ENCODE assay signal across 8 mouse cellular contexts in genomic region chr17:28312232-28313211, GRCm38 (mm10). TPM values are rescaled to one million over a fixed set of nuclear protein-coding genes. Genes with fewer than 3 reads are reported as not detected.
DNase-seq lines count a peak whose midpoint lies in the region; ATAC-seq lines count a peak whose summit lies in the region.

No protein-coding gene starts in this region.

- peak; percentile 18 for ATAC-seq in midbrain, embryonic 14.5 days (ENCODE audit: low FRiP score, low TSS enrichment)

- H3K36me3 ChIP-seq in heart, embryonic 10.5 days = peaks cover 21% of the 10 kb centered on the region
- H3K36me3 ChIP-seq in midbrain, embryonic 14.5 days (ENCODE audit: control insufficient read depth, insufficient read depth, low read length) = peaks cover 18% of the 10 kb centered on the region

- peak overlapping the region; percentile 95; the same call in 1 of the 2 replicates for H3K27ac ChIP-seq in heart, embryonic 10.5 days
- H3K27ac ChIP-seq in midbrain, embryonic 14.5 days (replicated peaks; ENCODE audit: low read depth, low read length) = peak overlapping the region; percentile 84; the same call in 1 of the 2 replicates

- H3K4me1 ChIP-seq in heart, embryonic 10.5 days = peaks cover 44% of the 10 kb centered on the region
- peaks cover 10% of the 10 kb centered on the region; the same call in 1 of the 2 replicates for H3K4me1 ChIP-seq in midbrain, embryonic 14.5 days (ENCODE audit: control insufficient read depth, insufficient read depth, low read length)

- H3K4me2 ChIP-seq in midbrain, embryonic 14.5 days (ENCODE audit: low read length) = peak overlapping the region; percentile 87

- 0 out of 2 replicates have a peak, but pooled peaks cover 2% of the 10 kb centered on the region for H3K27me3 ChIP-seq in heart, embryonic 10.5 days (ENCODE audit: insufficient read depth, poor library complexity, severe bottlenecking)
- no peaks in the 10 kb centered on the region for H3K27me3 ChIP-seq in midbrain, embryonic 14.5 days (ENCODE audit: control insufficient read depth, insufficient read depth, low read length)

- H3K4me3 ChIP-seq in heart, embryonic 10.5 days = peak overlapping the region; percentile 82
- peak overlapping the region; percentile 76 for H3K4me3 ChIP-seq in midbrain, embryonic 14.5 days (replicated peaks; ENCODE audit: low read depth, low read length)

- peak; percentile 36 to 54 for DNase-seq in heart, adult 18-20 months
- DNase-seq in heart, postnatal 25 days (ENCODE audit: low spot score) = no peak
- peak; percentile 36 for DNase-seq in brain, adult 2 months (ENCODE audit: low read depth, low spot score)
- DNase-seq in heart, embryonic 10.5 days (ENCODE audit: low spot score) = no peak
- peak; percentile 62 to 72 for DNase-seq in kidney, postnatal 4 days
- peak; percentile 32 for DNase-seq in midbrain, embryonic 14.5 days
- DNase-seq in layer of hippocampus, adult 8-10 months (ENCODE audit: low spot score in 2 of 2) = no peak
- DNase-seq in right cerebral cortex, postnatal 10 days (ENCODE audit: low spot score in 2 of 2) = no peak

- H3K9ac ChIP-seq in midbrain, embryonic 14.5 days (replicated peaks; ENCODE audit: low read length) = 0 out of 2 replicates have a peak overlapping the region, but pooled peaks have one; percentile 6

- intact Hi-C loops in heart, postnatal 25 days (cut with DNase I) = no loop called here

- no peaks in the 10 kb centered on the region for H3K9me3 ChIP-seq in heart, embryonic 10.5 days
- no peaks in the 10 kb centered on the region for H3K9me3 ChIP-seq in midbrain, embryonic 14.5 days (ENCODE audit: control insufficient read depth, low read length)

- 26% methylated on average over 17 of the region's 17 CpGs for WGBS in heart, embryonic 10.5 days
- WGBS in midbrain, embryonic 14.5 days = 27% methylated on average over 17 of the region's 17 CpGs

RNA-seq across cellular contexts. Expression of gene Fance, which starts 0.8 kb away (rescaled TPM):
- total RNA-seq in heart, adult 18-20 months (2021) = 10 to 100 TPM; 10.5 to 12.7 TPM
- total RNA-seq in heart, postnatal 25 days (2021) = 10 to 100 TPM; 10.5 to 11.1 TPM
- polyA plus RNA-seq in heart, embryonic 10.5 days (2016; fragmentation: Nextera tagmentation; extraction: Ambion mirVana) = 25.8 and 30.6 TPM in 2 replicates
- polyA plus RNA-seq in midbrain, embryonic 14.5 days (2014; fragmentation: Nextera tagmentation; extraction: Ambion mirVana) = 19.5 and 24.3 TPM in 2 replicates
- total RNA-seq in layer of hippocampus, adult 8-10 months (2022) = 10 to 100 TPM; 31.8 to 42.1 (median 34.9) TPM

RNA-seq across cellular contexts. Expression of gene Rpl10a, which starts 15.7 kb away (rescaled TPM):
- 100 to 1,000 TPM; 422 to 438 TPM for total RNA-seq in heart, adult 18-20 months (2021)
- 100 to 1,000 TPM; 359 to 375 TPM for total RNA-seq in heart, postnatal 25 days (2021)
- polyA plus RNA-seq in heart, embryonic 10.5 days (2016; fragmentation: Nextera tagmentation; extraction: Ambion mirVana) = 345 and 365 TPM in 2 replicates
- 401 and 423 TPM in 2 replicates for polyA plus RNA-seq in midbrain, embryonic 14.5 days (2014; fragmentation: Nextera tagmentation; extraction: Ambion mirVana)
- total RNA-seq in layer of hippocampus, adult 8-10 months (2022) = 100 to 1,000 TPM; 309 to 406 (median 361) TPM

RNA-seq across cellular contexts. Expression of gene Tead3, which starts 38.1 kb away (rescaled TPM):
- total RNA-seq in heart, adult 18-20 months (2021) = 10 to 100 TPM; 12.0 to 13.3 TPM
- 10 to 100 TPM; 12.2 to 14.4 TPM for total RNA-seq in heart, postnatal 25 days (2021)
- 6.3 and 6.5 TPM in 2 replicates for polyA plus RNA-seq in heart, embryonic 10.5 days (2016; fragmentation: Nextera tagmentation; extraction: Ambion mirVana)
- 0.78 and 1.7 TPM in 2 replicates for polyA plus RNA-seq in midbrain, embryonic 14.5 days (2014; fragmentation: Nextera tagmentation; extraction: Ambion mirVana)
- 1 to 10 TPM; 2.6 to 6.5 (median 4.6) TPM for total RNA-seq in layer of hippocampus, adult 8-10 months (2022)

RNA-seq across cellular contexts. Expression of gene Tulp1, which starts 52.5 kb away (rescaled TPM):
- total RNA-seq in heart, adult 18-20 months (2021) = not detected
- under 1 TPM in 1 of 2 experiments, not detected in 1; 0.34 TPM for total RNA-seq in heart, postnatal 25 days (2021)
- 5.0 and 5.7 TPM in 2 replicates for polyA plus RNA-seq in heart, embryonic 10.5 days (2016; fragmentation: Nextera tagmentation; extraction: Ambion mirVana)
- 1.4 and 1.5 TPM in 2 replicates for polyA plus RNA-seq in midbrain, embryonic 14.5 days (2014; fragmentation: Nextera tagmentation; extraction: Ambion mirVana)
- total RNA-seq in layer of hippocampus, adult 8-10 months (2022) = 1 to 10 TPM in 1 of 4 experiments, not detected in 3; 1.2 TPM

Comparison
In these comparisons a context has a peak if more than half of its experiments do, and no peak if none do; other contexts are left out.
1. DNase-seq: peak in heart, adult 18-20 months (2 of 2), brain, adult 2 months (single experiment), kidney, postnatal 4 days (2 of 2) and midbrain, embryonic 14.5 days (single experiment); none in heart, postnatal 25 days (single experiment), heart, embryonic 10.5 days (single experiment), layer of hippocampus, adult 8-10 months (0 of 2) and right cerebral cortex, postnatal 10 days (0 of 2).